Mouse (Mus musculus) brain, embryonic 18.5 days (tissue): ENCODE data around the gene Gm5538.

Experiments
- DNase-seq: peaks from one replicate; pipeline ENCODE4 v3.0.0-alpha.2; 2012; ENCODE audit warnings: low read depth, low spot score

Gm5538 gene

DNA sequence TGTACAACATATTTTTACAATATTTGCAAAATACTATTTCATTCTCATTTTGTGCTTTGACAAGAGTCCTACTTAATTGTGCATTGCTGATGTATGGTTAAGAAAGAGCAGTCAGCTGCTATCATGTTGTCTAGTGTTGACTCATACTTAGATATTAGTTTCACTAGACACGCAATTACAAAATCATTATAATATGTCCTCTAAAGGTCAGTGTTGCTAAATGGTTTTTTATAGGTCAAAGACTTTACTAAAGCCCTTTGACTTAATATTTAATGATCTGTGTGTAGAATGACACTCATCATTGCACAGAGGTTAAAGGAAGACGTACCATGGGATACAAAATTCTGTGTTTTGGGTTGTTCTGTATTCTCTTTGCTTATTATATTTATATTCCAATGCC, at the start of gene Gm5538:
Gene Gm5538 (plus strand): TSS at position 301 of the 400 bp plus-strand sequence.
- no peak for DNase-seq

DNA sequence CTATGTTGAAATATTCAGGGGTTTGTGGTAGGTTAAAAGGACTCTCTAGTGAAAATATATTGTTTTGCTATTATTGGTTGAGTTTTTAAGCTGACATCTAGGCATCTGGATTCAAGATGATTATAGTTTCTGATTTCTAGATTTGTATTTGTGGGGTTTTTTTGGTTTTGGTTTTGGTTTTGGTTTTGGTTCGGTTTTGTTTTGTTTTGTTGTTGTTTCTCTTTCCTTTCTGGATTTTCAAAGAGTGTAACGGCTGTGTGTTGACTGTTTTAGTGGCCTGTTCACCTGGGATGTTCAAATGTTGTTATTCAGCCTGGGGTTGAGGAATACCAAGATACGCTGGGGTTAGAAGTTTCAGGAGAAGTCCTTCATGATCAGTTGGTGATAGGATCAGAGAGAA, 32.2 kb upstream of the Gm5538 start:
- no peak for DNase-seq

DNA sequence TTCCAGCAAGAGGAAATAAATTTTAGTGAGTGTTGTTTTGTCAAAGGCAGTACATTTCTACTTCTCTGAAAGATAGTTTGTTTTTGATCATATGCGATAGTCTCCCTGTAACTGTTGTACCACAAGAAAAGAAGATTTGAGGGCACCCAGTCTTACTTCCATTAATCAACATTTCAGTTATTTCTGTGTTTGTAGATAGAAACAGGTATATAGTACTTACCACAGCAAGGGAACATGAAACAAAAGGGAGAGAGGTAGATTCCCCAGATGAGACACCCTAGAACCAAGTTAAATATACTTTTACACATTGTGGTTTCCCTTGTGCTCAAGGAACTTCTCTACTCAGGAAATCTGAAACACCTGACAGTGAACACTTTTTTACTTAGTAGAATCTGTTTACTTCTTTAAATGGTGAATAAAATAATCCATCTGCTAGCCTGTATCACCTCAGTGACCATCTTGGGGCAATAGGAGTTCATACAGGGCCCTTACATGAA, 26.9 kb upstream of the Gm5538 start:
- DNase-seq, result no peak

DNA sequence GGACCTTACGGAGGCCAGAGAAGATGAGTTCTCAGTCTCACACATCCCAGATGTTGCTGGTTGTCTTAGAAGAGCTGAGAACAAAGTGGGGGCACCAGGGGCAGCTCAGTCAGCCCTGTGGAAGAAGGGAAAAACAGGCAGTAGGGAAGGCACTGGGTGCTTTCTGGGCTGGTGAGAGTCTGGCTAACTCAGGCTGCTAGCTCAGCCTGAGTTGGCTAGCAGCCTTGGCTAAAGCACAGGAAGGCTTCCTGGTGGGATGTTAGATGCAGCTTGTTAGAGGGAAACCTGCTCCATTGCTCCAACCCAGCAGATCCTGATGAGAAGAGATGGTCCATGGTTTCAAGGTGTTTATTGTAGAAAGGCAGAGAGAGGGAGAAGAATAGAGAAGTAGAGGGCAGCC, 10.3 kb downstream of the Gm5538 start:
- no peak for DNase-seq

DNA sequence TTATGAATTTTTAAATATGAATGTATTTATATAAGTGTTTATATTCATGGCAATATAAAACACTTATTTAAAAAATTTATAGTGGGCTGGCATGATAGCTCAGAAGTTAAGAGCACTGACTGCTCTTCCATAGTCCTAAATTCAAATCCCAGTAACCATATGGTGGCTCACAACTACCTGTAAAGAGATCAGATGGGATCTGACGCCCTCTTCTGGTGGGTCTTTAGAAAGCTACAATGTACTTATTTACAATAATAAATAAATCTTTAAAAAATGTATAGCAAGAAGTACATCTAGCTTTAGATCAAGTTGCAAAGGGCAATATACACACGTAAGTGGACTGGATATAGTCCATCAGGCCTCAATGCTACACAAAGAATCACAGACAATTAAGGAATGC, 14.6 kb downstream of the Gm5538 start:
- no peak for DNase-seq
